Mouse (Mus musculus): ENCODE measurements around the gene Slc22a14.
"Not testable (repeated sequence)": the region's sequence is repeated elsewhere in the genome, so short reads cannot be mapped to it uniquely, and the experiment has no call there.

Gene Slc22a14

DNA sequence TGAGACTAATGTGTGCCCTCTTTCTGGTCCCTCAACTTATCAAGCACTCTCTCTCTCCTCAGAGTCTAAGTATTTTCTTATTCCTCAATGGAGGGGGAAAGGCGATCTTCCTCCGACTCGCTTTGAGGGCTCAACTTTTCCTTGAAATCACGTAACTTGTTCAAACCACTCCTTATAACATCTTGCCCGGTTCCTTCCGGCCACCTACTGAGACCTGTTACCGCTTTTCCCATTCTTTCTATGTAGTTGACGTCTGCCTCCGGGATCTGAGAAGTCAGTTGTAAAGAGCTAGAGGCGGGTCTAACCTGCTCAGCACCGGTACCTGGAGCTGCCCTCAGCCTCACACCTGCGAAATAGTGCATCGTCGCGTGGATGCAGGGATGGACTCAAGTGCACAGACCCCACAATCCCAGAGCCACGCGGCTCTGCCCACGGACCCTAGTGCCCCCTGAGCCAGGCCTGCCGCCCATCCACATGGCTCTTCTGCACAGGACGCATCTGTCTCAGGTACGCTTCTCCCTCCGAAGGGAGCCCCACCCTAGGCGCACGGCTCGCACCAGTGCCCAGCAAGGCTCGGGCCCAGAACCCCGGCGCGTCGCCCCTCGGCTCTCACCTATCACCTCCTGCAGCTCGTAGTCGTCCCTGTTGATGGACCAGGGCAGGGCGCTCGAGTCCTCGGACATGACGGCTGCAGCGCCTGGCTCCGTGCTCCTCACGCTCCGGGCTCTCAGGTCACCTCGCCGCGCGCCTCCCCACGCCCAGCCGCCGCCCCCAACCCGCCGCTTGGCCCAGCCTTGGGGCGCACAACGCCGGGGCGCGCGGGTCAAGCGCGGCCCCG lies 43.7 kb downstream of the Slc22a14 start:
- no peak for DNase-seq

DNA sequence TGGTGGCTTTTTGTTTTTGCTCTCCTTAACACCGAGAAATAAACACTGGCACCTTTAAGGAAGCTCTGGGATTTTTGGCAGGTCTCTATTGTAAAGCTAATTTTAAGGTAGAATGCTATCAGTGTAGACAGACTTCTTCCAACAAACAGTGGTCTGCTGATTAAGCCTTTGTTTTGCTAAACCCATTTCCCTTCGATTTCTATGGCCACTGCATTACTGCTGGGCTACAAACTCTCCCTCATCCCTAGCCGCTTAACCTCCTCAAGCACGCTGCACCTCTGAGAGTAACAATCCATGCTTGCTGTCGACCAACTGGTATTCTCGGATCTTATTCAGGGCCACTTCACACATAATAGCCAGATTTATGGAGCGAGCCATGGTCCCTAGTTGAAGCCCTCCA lies 44.4 kb downstream of the Slc22a14 start:
- DNase-seq, result no peak

DNA sequence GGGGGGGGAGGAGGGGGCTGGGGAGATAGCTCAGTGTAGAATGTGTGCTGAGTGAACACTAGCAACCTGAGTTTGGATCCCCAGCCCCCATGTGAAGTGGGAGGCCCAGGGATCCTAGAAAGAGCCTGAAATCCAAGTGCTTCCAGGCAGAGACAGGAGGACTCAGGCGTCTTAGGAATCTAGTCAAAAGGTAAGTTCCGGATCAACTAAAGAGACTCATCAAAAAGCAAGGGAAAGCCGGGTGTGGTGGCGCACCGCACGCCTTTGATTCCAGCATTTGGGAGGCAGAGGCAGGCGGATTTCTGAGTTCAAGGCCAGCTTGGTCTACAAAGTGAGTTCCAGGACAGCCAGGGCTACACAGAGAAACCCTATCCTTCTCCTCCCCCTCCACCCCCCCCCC lies 44.9 kb downstream of the Slc22a14 start:
- no peak for DNase-seq

DNA sequence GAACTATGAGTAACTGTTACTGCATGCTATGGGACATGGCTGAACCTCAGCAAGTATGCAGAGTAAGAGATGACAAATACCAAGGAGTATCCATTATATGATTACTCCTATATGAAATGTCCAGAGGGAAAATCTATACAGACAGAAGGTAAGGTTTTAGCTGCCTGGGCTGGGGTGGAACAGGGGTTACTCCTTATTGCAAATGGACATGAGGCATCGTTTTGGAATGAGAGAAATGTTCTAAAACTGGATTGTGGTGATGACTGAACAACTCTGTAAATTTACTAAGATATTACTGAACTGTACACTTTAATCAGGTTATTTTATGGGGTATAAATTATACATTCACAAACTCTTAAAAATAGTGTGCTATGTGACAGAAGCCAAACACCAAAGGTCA lies 46.5 kb downstream of the Slc22a14 start:
- DNase-seq, result no peak

GRCm38 (mm10) chr9:119313096-119313495 lies 52.3 kb downstream of the Slc22a14 start:
- DNase-seq, result no peak

- DNase-seq, result no peak
Measured at GRCm38 (mm10) chr9:119309067-119309466, 56.3 kb downstream of the Slc22a14 start.

- no peak for DNase-seq
Measured at GRCm38 (mm10) chr9:119305863-119306262, 59.5 kb downstream of the Slc22a14 start.

DNA sequence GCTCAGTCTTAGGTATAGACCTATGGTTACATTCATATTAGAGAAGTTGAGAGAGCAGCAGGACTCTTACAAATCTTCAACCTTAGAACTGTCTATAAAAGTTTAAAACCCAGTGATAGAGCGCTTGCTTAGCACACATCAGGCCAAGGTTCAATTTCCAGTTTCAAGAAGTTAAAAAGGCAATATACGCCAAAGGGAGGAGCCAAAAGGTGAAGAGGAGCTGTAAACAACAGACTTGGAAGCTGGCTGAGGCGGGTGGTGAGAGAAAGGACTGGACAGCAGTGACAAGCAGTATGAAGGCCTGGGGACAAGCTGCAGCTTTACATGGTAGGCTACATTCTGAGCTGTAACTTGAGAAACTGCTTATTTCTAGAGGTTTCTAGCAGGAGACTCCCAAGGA lies 66.8 kb downstream of the Slc22a14 start:
- DNase-seq, result no peak

DNA sequence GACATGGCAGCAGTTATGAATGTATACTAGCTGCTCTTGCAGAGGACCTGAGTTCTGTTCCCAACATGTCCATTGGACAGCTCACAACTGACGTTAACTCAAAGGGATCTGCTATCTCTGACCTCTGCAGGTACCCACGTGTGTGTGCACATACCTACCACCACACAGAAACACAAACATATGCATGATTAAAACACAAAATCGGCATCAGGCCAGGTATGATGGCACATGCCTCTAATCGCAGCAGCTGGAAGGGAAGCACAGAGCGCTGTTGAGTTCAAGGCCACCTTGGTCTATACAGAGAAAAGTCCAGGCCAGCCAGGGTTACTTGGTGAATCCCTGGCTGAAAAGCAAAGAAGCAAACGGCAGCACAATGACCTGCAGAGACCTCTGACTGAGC lies 67.7 kb downstream of the Slc22a14 start:
- no peak for DNase-seq

GRCm38 (mm10) chr9:119290791-119291190 lies 74.6 kb downstream of the Slc22a14 start:
- DNase-seq, result no peak

DNA sequence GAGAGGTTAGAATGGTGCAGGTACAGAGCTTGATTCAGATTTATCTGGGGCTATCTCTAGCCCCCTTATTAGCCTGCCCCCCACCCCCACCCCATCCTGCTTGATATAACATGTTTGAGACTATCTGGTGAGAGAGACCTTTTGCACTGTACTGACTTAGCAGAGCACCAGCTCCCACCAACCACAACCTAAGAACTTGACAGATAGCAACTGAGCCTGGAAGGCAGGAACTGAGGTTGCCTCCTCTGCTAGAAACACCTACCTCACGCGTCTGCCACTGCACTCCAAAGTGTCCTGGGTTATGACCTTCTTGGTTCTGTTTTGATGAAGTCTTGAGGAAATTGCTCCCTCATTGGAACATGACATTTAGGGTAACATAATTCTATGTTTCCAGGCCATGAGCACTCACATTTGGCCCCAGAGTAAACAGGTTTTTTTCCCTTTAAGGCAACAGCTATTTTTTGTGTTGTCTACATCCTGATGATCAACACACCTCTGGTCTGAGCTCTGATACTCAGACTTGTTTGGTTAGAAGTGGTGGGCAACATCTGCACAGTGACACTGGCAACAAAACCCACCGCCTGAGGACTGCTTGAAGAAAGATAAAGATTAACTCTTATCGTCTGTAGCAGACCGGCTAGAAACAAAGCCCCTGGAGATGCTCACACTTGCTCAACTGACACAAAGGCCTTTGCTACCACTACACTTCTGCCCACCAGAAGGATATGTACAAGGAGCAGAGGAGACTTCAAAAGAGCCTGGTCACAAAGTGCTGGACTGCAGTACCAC lies 84.3 kb downstream of the Slc22a14 start:
- DNase-seq, result no peak

- no peak for DNase-seq
Measured at GRCm38 (mm10) chr9:119278031-119278430, 87.3 kb downstream of the Slc22a14 start.

DNA sequence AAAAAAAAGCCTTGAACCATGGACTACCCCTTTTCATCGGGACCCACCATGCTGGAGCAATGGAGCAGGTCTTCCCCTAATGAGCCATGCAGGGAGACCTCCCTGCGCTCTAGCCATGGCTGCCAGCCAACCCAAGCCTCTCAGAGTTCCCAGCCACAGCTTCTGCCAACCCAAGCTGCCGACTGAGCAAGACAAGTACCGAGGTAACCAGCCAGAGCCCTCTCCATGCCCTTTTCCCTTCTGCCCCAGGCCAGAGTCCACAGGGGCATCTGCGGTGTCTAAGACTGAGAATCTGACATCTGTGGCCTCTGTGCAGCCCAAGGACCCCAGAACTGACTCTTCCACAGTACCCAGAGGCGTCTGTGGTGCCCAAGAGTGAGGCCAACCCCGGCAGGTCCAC lies 89.0 kb downstream of the Slc22a14 start:
- no peak for DNase-seq

- DNase-seq, result not testable (repeated sequence)
Measured at GRCm38 (mm10) chr9:119274814-119275213, 90.5 kb downstream of the Slc22a14 start.

DNA sequence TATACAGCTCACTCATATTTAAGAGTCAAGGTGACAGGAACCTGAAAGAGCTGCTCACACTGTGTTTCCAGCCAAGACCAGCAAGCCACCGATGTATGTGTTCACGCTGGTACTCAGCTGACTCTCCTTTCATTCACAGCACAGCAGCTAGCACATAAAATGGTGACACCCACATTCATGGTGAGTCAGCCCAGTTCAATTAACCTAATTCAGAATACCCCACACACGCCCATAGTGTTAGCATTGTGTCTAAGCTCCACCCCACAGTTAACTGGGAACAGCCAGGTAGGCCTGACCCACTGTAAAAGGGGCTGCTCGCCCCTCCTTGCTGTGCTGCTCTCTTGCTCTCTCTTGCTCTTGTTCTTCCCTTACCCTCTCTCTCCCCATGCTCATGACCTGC lies 93.9 kb downstream of the Slc22a14 start:
- DNase-seq, result no peak

- DNase-seq, result no peak
Measured at GRCm38 (mm10) chr9:119268588-119269145, 96.7 kb downstream of the Slc22a14 start.

GRCm38 (mm10) chr9:119268120-119268519 lies 97.2 kb downstream of the Slc22a14 start:
- DNase-seq, result no peak

DNA sequence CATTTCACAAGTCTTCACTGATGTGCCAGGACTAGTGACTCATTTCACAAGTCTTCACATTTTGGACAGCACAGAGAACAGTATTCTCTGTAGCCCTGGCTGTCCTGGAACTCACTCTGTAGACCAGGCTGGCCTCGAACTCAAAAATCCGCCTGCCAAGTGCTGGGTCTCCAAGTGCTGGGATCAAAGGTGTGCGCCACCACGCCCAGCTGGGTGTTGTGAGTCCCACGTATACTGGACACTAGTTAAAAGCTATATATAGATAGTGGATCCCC lies 99.3 kb downstream of the Slc22a14 start:
- DNase-seq, result not testable (repeated sequence)

GRCm38 (mm10) chr9:119265373-119266120 lies 99.8 kb downstream of the Slc22a14 start:
- not testable (repeated sequence) for DNase-seq

DNA sequence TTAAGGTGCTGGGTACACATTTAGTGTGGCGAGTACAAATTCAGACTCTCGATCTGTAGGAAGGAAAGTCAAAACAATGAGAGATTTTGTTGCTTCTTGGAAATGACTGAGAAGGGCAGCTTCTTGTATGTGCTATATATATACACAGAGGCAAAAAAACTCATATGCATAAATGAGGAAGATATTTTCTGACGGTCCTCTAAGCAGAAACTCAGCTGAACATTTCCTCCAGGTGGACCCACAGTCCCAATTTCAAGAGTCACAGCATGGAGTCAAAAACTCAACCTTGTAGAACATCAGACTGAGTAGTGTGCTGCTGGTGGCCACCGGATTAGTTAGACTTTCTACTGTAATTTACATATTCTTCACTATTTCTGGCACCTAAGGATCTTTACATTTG lies 102.3 kb downstream of the Slc22a14 start:
- no peak for DNase-seq

DNA sequence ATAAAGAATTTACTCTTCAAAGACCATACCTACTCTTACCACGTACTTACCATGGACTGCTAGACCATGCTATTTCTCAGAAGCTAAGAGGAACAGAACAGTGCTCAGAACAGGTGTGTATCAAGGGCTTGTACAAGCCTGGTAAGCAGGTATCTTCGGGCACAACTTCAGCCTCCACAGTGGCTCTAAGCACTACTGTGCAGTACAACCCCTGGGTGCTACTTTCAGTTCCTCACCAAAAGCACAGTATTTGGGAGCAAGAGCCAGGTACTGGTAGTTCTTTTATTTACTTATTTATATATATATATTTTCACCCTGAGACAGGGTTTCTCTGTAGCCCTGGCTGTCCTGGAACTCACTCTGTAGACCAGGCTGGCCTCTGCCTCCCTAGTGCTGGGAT lies 104.5 kb downstream of the Slc22a14 start:
- DNase-seq, result no peak

GRCm38 (mm10) chr9:119258785-119259184 lies 106.6 kb downstream of the Slc22a14 start:
- no peak for DNase-seq

- no peak for DNase-seq
Measured at GRCm38 (mm10) chr9:119258128-119258527, 107.2 kb downstream of the Slc22a14 start.
